Mouse (Mus musculus): Measurements from ENCODE around the gene Qrfpr.

Gene Qrfpr

DNA sequence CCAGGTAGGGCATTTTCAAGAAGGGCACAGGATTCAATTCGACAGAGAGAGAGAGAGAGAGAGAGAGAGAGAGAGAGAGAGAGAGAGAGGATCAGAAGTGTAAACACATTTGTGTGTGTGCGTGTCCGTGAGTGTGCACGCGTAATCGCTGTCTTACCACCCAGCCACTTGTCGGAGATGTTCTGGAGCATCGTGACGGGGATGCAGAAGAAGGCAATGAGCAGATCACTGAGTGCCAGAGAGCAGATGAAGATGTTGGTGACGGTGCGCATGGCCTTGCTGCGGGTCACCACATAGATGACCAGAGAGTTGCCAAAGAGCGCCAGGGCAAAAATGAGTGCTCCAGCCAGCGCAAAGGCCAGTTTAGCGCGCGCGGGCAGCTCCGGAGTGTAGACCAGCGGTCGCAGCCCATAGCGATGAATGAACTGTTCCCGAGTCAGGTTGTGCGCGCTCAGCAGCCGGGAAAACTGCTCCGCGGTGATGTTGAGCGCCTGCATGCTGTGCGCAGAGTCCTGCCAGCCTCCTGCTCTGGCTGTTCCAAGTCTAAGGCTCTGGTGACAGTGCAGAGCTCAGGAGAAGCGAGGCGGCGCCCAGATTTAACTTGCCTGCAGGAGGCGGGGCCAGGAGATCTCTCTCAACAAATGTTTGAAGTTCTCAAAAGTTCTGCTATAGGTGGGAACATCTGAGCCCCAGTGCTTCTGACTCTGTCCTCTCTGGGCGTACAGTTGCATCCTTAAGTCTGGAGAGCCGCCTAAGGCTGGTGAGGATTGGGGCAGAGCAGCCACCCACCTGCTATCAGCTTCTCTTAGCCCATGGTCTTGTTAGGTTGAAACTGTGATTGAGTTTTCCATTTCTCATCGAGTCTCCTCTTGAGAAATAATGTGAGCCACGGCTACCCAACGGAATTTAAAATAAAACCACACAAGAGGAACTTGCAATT is at the start of gene Qrfpr:
Gene Qrfpr (minus strand): TSS at position 571 of the 940 bp plus-strand sequence.
- in situ Hi-C loops (cut with MseI, MboI) = no loop called here

DNA sequence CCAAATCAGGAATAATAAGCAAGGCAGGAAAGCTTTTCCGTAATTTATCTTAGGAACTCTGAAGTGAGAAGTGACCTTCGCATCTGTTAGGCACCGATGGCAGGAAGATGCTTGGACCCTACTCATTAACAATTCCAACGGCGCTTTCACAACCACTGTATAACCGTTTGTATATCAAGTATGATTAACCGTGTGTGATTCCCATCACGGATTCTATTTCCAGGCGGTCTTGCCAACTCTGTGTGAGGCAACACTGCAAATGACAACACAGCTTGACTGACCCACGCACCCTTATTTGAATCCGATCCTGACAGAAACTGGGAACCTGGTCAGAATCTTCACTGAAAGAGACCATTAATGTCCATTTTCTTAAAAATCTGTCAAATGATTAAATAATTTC is 41.8 kb upstream of the Qrfpr start:
- in situ Hi-C loops (cut with MseI, MboI) = no loop called here

DNA sequence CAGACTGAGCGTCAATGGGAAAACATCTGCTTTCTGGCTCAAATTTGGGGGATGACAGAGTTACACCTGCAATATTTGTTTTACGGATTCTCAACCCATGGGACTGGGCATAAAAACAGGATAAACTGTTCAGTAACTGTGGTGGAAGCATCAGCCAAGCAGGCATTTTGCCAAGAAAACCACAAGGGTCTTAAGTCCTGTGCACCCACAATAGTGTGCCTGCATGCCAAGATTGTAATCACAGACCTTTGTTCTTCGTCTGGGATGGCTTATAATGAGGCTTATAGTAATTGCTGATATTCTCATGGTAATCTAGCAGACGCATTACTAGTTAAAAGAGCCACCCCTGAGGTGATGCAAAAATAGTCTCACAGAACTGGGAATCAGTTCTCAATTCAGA is 41.2 kb upstream of the Qrfpr start:
- in situ Hi-C loops (cut with MseI, MboI) = no loop called here

DNA sequence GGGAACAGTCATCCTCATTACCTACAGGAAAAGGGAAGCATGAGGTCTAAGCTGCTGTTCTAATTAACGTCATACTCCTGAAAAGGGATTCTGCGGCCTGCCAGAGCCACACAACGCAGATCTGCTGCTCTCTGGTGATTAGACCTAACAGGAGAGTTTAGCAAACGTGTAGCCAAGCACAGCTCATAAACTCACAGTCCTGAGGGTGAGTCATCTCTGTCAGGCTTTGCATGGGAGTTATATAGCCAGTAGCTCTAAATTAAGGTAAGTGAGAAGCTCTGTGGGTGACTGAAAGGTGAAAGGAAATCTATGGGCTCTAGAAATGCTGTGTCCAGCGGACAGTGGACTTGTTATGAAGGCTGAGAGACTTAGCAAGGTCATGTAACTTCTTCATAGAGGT is 28.5 kb upstream of the Qrfpr start:
- in situ Hi-C loops (cut with MseI, MboI) = no loop called here

DNA sequence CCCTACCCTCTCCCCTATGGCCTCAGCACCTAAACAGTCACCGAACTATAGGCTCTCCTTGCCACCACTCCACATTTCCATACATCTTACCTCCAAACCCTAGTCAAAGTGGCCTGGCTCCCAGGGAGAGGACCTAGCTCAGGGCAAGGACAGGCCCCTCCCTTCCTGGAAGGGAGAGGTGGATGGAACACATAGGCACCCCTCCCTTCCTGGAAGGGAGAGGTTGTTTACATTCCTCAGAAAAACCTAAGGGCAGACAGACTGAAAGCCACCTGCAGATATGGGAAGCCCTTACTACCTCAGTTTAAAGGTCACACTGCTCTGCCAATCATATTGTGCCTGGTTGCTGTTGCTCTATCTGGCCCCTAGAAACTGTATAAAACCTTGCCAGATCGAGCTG is 26.3 kb upstream of the Qrfpr start:
- in situ Hi-C loops (cut with MseI, MboI) = no loop called here

DNA sequence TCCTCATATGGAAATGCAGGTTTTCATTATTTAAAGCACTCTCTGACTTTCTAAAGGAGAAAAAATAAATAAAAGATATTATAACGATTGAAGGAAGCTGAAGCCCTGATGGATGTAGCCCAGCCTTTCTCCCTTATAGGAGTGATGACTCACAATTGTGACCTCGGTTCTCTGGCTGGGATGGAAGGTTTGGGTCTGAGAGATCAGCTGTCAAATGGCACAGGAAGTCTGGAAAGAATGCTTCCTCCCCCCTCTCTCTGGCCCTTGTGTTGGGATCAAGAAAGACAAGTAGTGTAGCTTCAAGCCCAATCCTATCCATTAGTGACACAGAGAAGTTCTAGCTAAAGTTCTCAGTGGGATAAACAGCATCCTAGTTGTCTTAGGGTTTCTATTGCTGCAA is 7.8 kb upstream of the Qrfpr start:
- in situ Hi-C loops (cut with MseI, MboI) = no loop called here

DNA sequence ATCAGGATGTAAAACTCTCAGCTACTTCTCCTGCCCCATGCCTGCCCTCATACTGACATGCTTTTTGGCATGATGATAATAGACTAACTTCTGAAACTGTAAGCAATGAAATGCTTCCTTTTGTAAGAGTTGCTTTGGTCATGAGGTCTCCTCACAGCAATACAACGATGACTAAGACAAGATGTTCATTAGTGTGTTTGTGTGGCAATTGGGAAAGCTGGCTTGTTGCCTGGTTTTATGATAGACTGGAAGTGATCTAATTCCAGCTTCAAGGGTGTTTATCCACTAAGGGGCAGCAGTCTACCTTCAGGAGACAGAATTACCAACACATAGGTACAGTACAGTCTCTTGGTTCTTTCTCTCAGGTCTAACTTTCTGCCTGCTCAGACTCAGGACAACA is 5.1 kb upstream of the Qrfpr start:
- in situ Hi-C loops (cut with MseI, MboI) = no loop called here

DNA sequence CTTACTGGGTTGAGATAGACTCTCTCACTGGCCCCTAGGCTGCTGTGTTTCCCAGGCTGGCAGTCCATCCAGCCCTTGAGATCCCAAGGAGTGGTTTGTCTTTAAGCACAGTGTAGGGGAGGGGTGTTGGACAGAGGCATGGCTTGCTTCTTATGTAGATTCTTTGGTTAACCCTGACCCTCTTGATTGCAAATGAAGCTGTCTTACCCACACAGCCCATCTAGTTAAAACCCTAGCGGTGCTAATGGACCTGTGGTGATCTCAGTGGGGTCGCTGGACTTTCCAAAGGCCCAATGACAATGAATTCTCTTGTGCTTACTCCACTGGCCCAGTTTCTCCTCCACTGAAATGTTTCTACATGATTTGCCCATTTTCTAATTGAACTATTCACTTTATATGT is 1.2 kb upstream of the Qrfpr start:
- in situ Hi-C loops (cut with MseI, MboI) = no loop called here

DNA sequence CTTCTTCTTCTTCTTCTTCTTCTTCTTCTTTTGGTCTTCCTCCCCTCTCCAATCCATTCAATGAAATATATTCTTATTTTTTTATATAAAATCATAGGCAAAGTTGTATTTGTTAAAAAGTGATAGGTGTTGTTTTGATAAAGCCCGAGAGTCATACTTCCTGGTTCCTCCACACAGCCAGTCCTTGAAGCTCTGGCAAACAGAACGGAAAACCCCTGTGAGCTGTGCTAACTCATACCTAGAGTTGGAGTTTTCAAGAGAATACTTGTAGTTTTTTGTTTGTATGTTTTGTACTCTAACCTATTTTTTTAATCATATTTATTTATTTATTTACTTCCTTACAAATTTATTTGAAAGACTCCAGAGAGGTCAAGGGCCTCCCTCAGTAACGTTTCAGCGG is 9.4 kb downstream of the Qrfpr start:
- in situ Hi-C loops (cut with MseI, MboI) = no loop called here

DNA sequence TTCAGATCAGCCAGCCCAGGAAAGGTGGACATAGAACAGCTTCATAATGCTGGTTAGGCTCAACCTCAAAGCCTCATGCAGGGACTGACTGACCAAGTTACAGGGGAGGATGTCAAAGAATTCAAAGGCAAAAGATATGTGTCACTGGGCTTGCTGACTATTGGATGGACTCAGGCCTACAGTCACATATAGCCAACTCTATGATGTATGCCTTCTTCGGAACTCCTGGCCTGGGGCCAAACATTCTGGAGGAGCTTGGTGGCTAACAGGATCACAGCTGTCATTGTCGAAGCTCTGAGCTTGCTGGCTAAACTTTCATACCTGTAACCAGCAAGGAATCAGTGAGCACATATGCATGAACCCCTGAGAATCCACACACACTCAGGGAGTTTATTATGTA is 11.2 kb downstream of the Qrfpr start:
- in situ Hi-C loops (cut with MseI, MboI) = no loop called here

DNA sequence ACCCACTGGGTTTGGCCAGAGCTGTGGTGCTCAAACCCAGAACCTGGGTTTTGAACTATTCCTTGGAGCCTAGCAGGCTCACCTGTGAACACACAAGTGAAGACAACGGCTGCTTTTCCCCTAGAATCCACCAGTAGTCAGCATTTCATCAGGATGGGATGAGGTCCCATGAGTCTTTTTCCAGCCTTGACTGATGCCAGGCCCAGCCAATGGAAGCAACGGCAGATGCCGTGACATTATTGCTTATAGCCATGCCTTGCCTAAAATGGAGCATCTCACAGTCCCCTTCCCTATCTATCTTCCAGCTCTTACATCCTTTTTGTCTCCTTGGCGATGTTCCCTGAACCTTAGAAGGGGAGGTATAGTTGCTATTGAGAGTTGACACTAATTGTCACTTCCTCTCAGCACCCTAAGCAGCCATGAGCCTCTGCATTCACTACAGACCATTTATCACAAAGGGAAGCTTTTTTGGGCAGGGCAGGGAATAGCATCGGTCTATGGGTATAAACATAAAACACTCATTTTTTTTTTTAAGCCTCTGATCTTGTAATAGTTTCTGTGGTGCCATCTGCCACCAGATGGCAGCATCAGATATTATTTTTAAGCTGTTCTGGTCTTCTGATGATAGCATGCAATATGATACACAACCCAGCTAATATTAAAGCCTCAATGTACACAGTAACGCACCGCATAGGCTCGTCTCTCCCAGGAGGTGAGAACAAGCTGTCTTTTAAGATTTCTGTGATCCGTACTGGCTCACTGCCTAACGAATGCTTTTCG is 12.1 kb downstream of the Qrfpr start:
- in situ Hi-C loops (cut with MseI, MboI) = loop anchor here in 1 of 2 experiments (10.0 kb wide), 1 partner anchor 115 kb away; no protein-coding TSS in a partner anchor

DNA sequence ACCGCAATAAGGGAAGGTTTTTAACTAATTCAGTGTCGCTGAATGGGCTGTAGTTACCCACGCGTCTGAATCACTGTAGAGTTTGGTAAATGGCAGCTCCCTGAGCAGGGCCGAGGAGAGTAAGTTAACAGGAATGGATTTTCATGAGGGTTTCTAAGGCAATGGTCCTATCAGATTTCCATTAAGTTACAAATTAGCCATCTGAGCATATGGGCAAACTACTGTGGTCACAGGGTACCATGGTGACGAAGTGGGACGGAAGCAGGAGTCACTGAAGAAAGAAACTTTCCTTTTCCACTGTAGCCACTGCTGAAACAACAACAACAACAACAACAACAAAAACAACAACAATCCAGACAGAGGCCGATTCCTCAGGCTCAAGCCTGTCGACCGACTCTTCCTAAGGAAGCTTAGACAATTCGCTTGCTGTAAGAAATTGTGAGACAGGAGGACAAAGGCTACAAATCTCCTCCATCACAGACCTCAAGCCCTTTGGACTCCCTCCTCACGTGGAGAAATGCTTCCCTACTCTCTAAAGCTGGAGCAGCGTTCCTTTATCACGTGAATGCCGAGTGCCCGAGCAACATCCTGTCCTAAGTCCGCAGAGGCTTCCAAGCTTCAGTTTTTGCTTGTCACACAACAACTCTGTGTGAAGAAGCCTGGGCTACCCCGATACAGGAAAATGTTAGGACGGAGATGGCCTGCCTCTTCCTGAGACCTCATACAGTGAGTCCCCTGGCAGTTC is 14.4 kb downstream of the Qrfpr start:
- in situ Hi-C loops (cut with MseI, MboI) = loop anchor here in 1 of 2 experiments (10.0 kb wide), 1 partner anchor 117 kb away; no protein-coding TSS in a partner anchor

DNA sequence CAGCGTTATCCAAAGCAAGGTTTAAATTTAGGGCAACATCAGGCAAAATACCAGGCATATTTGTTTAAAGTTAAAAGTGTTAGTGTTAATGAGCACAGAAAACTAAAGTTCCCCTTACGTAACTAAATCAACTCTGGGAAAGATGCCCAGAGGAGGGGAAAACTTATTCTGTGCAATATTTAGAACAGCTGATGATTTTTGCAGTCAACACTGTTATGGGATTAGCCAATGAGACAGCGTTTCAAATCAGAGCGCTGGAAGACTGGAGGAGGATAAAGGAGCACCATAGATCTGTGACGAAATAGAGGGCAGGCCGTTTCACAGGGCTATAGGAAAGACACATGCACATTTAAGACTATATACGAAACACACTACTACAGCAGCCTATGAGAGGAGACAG is 19.2 kb downstream of the Qrfpr start:
- in situ Hi-C loops (cut with MseI, MboI) = loop anchor here in 1 of 2 experiments (10.0 kb wide), 1 partner anchor 122 kb away; no protein-coding TSS in a partner anchor

DNA sequence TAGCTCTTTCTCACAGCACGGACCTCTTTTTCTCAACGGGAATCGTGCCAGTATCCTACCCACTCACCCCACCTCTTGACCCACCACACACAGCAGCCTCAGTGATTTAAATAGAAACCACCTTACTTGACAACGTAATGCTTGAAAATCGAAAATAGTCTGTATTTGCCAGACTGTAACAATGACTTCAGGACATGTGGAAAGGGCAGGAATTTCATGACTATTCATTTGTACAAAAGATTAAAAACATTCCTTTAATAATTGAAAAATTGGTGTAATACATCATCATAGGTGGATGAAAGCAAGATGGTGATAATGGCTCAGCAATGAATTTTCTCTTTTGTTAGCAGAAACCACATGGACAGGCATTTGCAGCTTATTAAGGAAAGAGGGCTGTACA is 21.0 kb downstream of the Qrfpr start:
- in situ Hi-C loops (cut with MseI, MboI) = loop anchor here in 1 of 2 experiments (10.0 kb wide), 1 partner anchor 124 kb away; no protein-coding TSS in a partner anchor

DNA sequence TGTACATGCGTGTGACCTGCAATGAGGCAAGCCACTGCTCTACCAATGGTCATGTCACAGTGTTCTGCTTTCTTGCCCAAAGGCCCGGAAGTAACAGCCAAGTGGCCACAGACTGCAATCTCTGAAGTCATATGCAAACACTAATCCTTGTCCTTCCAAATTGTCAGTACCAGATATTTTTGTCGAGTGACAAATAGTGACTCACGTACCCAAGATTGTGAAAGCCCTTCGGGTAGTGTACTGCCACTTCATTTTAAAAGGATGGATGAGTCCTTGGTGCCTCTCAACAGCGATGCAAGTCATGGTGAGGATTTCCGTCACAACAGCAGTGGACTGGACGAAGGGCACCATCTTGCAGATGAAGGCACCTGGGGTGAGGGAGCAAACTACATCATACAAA is 32.9 kb downstream of the Qrfpr start:
- in situ Hi-C loops (cut with MseI, MboI) = loop anchor here (10.0 kb wide), 1 partner anchor 256 kb away; no protein-coding TSS in a partner anchor

DNA sequence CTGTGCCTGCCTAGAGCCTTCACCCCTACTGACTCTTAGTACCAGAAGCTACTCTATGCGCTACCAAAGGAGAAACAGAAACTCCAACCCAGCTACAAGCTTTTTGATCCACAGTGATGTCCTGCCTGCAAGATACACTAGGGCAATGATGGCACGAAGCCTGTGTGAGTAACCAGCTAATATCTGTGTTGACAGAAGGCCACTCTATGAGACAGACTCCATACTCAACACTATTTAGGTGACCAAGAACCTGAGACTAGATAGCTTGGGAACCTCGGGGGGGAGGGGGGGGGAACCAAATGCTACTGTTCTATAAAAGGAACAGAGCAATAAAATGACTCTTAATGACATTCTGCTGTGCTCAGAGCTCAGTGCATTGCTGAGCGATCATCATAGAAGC is 35.6 kb downstream of the Qrfpr start:
- in situ Hi-C loops (cut with MseI, MboI) = loop anchor here (10.0 kb wide), 1 partner anchor 258 kb away; no protein-coding TSS in a partner anchor

DNA sequence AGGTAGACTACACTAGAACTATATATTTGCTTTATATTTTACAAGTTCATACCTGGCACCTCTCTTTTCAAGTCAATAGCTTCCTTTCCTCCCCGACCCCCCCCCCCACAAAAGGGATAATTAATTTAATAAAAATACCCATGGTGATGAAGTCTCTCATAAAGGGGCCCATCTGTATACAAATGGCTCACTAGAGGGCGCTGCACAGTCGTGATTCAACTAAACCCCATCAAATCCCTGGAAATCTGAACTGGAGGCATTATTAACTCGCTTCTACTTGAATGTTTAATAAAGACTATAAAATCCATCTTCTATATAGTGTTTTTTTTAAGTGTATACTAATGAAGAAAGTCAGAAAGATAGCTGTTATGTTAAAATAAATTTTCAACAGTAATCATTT is 40.6 kb downstream of the Qrfpr start:
- in situ Hi-C loops (cut with MseI, MboI) = loop anchor here (10.0 kb wide), 1 partner anchor 263 kb away; no protein-coding TSS in a partner anchor

DNA sequence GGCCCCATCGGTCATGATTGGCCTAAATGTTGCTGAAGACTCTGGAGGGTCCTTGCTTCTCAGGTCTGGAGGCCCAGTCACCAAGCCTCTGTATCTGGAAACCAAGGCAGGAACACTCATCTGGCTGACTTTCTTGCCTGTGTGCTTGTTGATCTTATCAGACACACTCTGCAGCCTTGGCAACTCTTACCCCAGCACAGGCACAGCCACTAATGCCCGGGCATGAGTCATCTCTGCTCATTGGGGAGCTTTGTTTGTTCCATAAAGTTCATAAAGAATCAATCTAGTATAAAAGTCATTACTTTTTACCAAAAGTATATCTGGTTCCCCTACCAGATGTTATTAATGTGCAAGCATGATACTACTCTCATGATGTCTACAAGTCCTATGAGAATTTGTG is 48.4 kb downstream of the Qrfpr start:
- in situ Hi-C loops (cut with MseI, MboI) = no loop called here

DNA sequence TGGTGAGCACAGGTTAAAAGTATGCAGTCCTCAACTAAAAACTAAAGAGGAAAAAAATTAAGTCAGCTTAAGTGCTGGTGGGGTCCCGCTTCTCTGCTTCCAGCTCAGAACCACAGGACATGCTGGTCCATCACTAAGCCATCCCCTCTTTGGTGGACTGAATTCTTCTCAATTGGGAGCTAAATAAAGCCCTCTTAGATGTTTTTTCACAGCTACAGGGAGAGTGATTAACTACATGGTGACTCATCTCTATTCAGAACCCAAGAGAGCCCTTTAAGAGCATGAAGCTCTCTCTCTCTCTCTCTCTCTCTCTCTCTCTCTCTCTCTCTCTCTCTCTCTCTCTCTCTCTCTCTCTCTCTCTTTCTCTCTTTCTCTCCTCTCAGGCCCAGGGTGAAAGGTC is 50.8 kb downstream of the Qrfpr start:
- in situ Hi-C loops (cut with MseI, MboI) = no loop called here

DNA sequence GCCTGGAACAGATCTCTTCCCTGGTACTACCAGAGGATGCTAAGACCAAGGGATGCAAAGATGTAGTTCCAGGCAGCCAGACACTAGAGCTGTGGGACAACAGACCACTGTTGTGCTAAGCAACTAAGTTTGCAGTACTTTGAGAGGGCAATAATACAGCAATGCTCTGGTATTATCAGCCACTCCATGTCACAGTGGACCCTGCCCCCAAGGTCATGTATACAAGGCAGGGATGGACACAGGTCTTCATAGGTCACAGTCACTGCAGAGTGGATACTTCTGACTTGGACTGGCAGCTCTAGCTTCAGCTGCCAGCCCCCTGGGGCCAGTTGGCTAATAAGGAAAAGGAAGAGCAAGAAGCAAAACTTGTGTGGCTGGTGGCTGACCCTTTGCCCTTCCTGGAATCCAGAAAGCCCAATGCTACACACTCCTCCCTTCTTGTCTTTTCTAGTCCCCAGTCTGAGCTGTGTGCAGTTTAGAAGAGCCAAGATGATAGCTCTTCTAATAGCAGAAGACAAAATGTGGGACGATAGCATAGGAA is 51.4 kb downstream of the Qrfpr start:
- in situ Hi-C loops (cut with MseI, MboI) = no loop called here

DNA sequence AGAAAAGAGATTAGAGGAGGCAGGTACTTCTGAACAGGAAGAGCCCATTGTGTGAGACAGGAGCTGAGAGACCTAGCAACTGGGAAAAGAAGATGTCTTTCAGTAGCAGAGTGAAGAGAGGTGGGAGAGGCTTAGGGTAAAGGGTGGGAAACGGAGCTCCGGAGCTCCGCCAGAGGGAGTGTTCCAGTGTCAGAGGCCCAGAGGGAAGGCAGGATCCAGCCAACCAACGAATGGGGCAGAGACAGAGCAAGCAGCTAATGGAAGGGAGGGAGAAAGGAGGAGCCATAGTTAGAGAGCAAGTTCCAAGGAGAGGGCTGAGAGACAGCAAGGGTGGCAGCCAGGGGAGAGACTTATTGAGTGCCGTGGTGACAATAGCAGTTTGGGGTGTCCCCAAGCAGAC is 66.8 kb downstream of the Qrfpr start:
- in situ Hi-C loops (cut with MseI, MboI) = no loop called here

All from mouse trophoblast stem cell (cell line).